Mouse (Mus musculus): ENCODE data around the gene Ppp1r3f. TPM values are rescaled to one million over a fixed set of nuclear protein-coding genes. Genes with fewer than 3 reads are reported as not detected.

The Ppp1r3f gene
- polyA plus RNA-seq, 1 experiment from 2014 or later = 1.6 TPM

- Histone ChIP-seq H3K9me3 (replicated peaks; ENCODE audit: control insufficient read depth, low read length) (no peaks in the 10 kb centered on the region), H3K9ac (ENCODE audit: low read depth, low read length) (no peak overlapping the region), H3K27me3 (ENCODE audit: control insufficient read depth, insufficient read depth, low read length) (no peaks in the 10 kb centered on the region), H3K4me1 (ENCODE audit: control insufficient read depth, insufficient read depth, low read length) (peaks cover 6% of the 10 kb centered on the region; the same call in 1 of the 2 replicates), H3K27ac (ENCODE audit: low read depth, low read length) (no peak overlapping the region), H3K4me3 (ENCODE audit: low read depth, low read length) (no peak overlapping the region), H3K4me2 (no peak overlapping the region), H3K36me3 (ENCODE audit: control insufficient read depth, insufficient read depth, low read length) (no peaks in the 10 kb centered on the region)
- no peak for ATAC-seq (replicated peaks; ENCODE audit: insufficient number of reproducible peaks, low FRiP score, low TSS enrichment)
- 57% methylated on average over 7 of the region's 7 CpGs for WGBS (ENCODE audit: insufficient replicate concordance)
These were observed 3.5 kb downstream of the Ppp1r3f start for GRCm38 (mm10) chrX:7570481-7571175.

GRCm38 (mm10) chrX:7567491-7567890 is 6.6 kb downstream of the Ppp1r3f start:
- ATAC-seq (replicated peaks; ENCODE audit: insufficient number of reproducible peaks, low FRiP score, low TSS enrichment) = no peak

GRCm38 (mm10) chrX:7566352-7566751 is 7.7 kb downstream of the Ppp1r3f start:
- no peak for ATAC-seq (replicated peaks; ENCODE audit: insufficient number of reproducible peaks, low FRiP score, low TSS enrichment)
- H3K9ac ChIP-seq (ENCODE audit: low read depth, low read length) = no peak overlapping the region
- H3K27me3 ChIP-seq (ENCODE audit: control insufficient read depth, insufficient read depth, low read length) = no peaks in the 10 kb centered on the region
- H3K9me3 ChIP-seq (replicated peaks; ENCODE audit: control insufficient read depth, low read length) = no peaks in the 10 kb centered on the region
- no peaks in the 10 kb centered on the region for H3K36me3 ChIP-seq (ENCODE audit: control insufficient read depth, insufficient read depth, low read length)
- H3K4me3 ChIP-seq (ENCODE audit: low read depth, low read length) = no peak overlapping the region
- 63% methylated on average over 6 of the region's 6 CpGs for WGBS (ENCODE audit: insufficient replicate concordance)
- no peak overlapping the region for H3K27ac ChIP-seq (ENCODE audit: low read depth, low read length)
- no peaks in the 10 kb centered on the region for H3K4me1 ChIP-seq (ENCODE audit: control insufficient read depth, insufficient read depth, low read length)
- H3K4me2 ChIP-seq = no peak overlapping the region

More at GRCm38 (mm10) chrX:7567491-7567890, 6.6 kb downstream of the Ppp1r3f start:
- WGBS (ENCODE audit: insufficient replicate concordance) = 61% methylated on average over 8 of the region's 9 CpGs
- Histone ChIP-seq H3K4me3 (ENCODE audit: low read depth, low read length) (no peak overlapping the region), H3K27ac (ENCODE audit: low read depth, low read length) (no peak overlapping the region), H3K4me1 (ENCODE audit: control insufficient read depth, insufficient read depth, low read length) (no peaks in the 10 kb centered on the region), H3K36me3 (ENCODE audit: control insufficient read depth, insufficient read depth, low read length) (no peaks in the 10 kb centered on the region), H3K27me3 (ENCODE audit: control insufficient read depth, insufficient read depth, low read length) (no peaks in the 10 kb centered on the region), H3K9me3 (replicated peaks; ENCODE audit: control insufficient read depth, low read length) (no peaks in the 10 kb centered on the region), H3K4me2 (no peak overlapping the region), H3K9ac (ENCODE audit: low read depth, low read length) (no peak overlapping the region)

DNA sequence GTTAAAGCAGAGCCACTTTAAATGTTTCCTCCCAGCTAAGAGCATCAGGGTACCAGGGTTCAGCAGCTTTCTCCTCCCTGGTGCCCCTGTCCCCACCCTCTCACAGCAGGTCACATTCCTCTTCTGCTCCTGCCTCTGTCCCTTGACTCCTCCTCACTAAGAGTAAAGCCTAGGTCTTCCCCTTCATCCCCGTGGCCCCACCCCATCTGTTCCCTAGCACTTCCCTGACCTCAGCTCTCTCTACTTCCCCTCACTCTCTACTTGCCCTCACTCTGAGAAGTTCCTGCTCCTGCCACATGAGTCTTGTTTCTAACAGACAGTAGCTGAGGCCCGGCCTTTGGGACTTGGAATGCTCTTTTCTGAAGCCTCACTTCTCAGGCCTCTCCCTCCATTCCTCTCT is 11.0 kb downstream of the Ppp1r3f start:
- Histone ChIP-seq H3K27me3 (ENCODE audit: control insufficient read depth, insufficient read depth, low read length) (no peaks in the 10 kb centered on the region), H3K9me3 (replicated peaks; ENCODE audit: control insufficient read depth, low read length) (no peaks in the 10 kb centered on the region), H3K4me1 (ENCODE audit: control insufficient read depth, insufficient read depth, low read length) (no peaks in the 10 kb centered on the region), H3K9ac (ENCODE audit: low read depth, low read length) (no peak overlapping the region), H3K4me2 (no peak overlapping the region), H3K36me3 (ENCODE audit: control insufficient read depth, insufficient read depth, low read length) (no peaks in the 10 kb centered on the region), H3K27ac (ENCODE audit: low read depth, low read length) (no peak overlapping the region), H3K4me3 (ENCODE audit: low read depth, low read length) (no peak overlapping the region)
- WGBS (ENCODE audit: insufficient replicate concordance) = 28% methylated on average over 2 of the region's 2 CpGs
- ATAC-seq (replicated peaks; ENCODE audit: insufficient number of reproducible peaks, low FRiP score, low TSS enrichment) = no peak

DNA sequence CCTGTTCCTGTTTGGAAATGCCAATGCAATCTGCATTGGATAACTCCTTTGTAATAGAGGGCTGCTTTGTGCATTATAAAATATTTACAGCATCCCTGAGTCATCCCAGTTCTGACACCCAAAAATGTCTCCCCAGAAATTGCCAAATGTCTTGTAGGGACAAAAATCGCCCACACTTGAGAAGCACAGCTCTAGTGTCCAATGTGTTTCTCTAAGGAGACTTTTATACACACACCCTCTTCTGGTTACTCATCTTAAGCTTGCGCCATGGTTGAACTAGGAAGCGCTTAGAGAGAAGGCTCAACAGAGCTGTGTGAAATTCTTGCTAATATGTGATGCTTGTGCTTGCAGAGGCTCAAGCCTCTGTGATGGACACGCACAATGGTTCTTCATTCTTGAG is 20.6 kb downstream of the Ppp1r3f start:
- no peak for ATAC-seq (replicated peaks; ENCODE audit: insufficient number of reproducible peaks, low FRiP score, low TSS enrichment)
- Histone ChIP-seq H3K27me3 (ENCODE audit: control insufficient read depth, insufficient read depth, low read length) (no peaks in the 10 kb centered on the region), H3K27ac (ENCODE audit: low read depth, low read length) (no peak overlapping the region), H3K4me3 (ENCODE audit: low read depth, low read length) (no peak overlapping the region), H3K9ac (ENCODE audit: low read depth, low read length) (no peak overlapping the region), H3K4me2 (no peak overlapping the region), H3K36me3 (ENCODE audit: control insufficient read depth, insufficient read depth, low read length) (no peaks in the 10 kb centered on the region), H3K4me1 (ENCODE audit: control insufficient read depth, insufficient read depth, low read length) (no peaks in the 10 kb centered on the region), H3K9me3 (replicated peaks; ENCODE audit: control insufficient read depth, low read length) (no peaks in the 10 kb centered on the region)
- 84% methylated on average over 4 of the region's 4 CpGs for WGBS (ENCODE audit: insufficient replicate concordance)

DNA sequence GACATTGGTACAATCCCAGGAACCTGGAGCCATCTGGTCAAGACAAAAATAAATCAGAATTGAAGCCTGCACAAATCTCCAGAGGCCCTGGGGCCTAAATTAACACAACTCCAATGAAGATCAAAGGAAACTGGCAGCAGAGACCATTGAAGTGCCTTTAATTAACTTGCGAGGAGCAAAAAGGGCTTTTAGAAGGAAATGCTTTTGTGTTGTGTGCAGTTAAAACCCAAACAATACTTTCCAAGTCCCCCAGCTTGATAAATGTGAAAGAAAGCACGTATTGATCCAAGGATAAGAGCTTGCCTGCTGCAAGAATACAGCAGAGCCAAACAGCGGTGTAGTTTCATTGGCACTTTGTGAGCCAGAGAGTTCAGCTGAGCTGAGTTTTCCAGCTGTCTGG is 49.1 kb downstream of the Ppp1r3f start:
- ATAC-seq (replicated peaks; ENCODE audit: insufficient number of reproducible peaks, low FRiP score, low TSS enrichment) = no peak
- no peaks in the 10 kb centered on the region for H3K27me3 ChIP-seq (ENCODE audit: control insufficient read depth, insufficient read depth, low read length)
- H3K4me2 ChIP-seq = no peak overlapping the region
- no peaks in the 10 kb centered on the region for H3K4me1 ChIP-seq (ENCODE audit: control insufficient read depth, insufficient read depth, low read length)
- no peaks in the 10 kb centered on the region for H3K9me3 ChIP-seq (replicated peaks; ENCODE audit: control insufficient read depth, low read length)
- no peak overlapping the region for H3K9ac ChIP-seq (ENCODE audit: low read depth, low read length)
- H3K36me3 ChIP-seq (ENCODE audit: control insufficient read depth, insufficient read depth, low read length) = no peaks in the 10 kb centered on the region
- 66% methylated on average over 3 of the region's 3 CpGs for WGBS (ENCODE audit: insufficient replicate concordance)
- no peak overlapping the region for H3K4me3 ChIP-seq (ENCODE audit: low read depth, low read length)
- H3K27ac ChIP-seq (ENCODE audit: low read depth, low read length) = no peak overlapping the region

Other genes starting within 250 kb of the Ppp1r3f start
- 0.33 and 0.48 TPM in 2 replicates for gene Usp27x, start 198.5 kb downstream of the Ppp1r3f start, polyA plus RNA-seq (2014; fragmentation: Nextera tagmentation; extraction: Ambion mirVana)
- 0.07 TPM in 1 of 2 replicates, not detected in the other for gene Foxp3, start 639 bp downstream of the Ppp1r3f start, polyA plus RNA-seq (2014; fragmentation: Nextera tagmentation; extraction: Ambion mirVana)
- gene Ccdc22, start 31.2 kb upstream of the Ppp1r3f start, polyA plus RNA-seq (2014; fragmentation: Nextera tagmentation; extraction: Ambion mirVana) = 17.4 and 18.7 TPM in 2 replicates
- not detected in 2 replicates for gene Cacna1f, start 32.8 kb upstream of the Ppp1r3f start, polyA plus RNA-seq (2014; fragmentation: Nextera tagmentation; extraction: Ambion mirVana)
- 0.74 and 1.6 TPM in 2 replicates for gene Syp, start 64.2 kb upstream of the Ppp1r3f start, polyA plus RNA-seq (2014; fragmentation: Nextera tagmentation; extraction: Ambion mirVana)
- 4.4 and 5.2 TPM in 2 replicates for gene Prickle3, start 83.0 kb upstream of the Ppp1r3f start, polyA plus RNA-seq (2014; fragmentation: Nextera tagmentation; extraction: Ambion mirVana)
- gene Plp2, start 97.1 kb upstream of the Ppp1r3f start, polyA plus RNA-seq (2014; fragmentation: Nextera tagmentation; extraction: Ambion mirVana) = 171 and 181 TPM in 2 replicates
- not detected in 2 replicates for gene Magix, start 107.0 kb upstream of the Ppp1r3f start, polyA plus RNA-seq (2014; fragmentation: Nextera tagmentation; extraction: Ambion mirVana)
- gene Gpkow, start 122.8 kb upstream of the Ppp1r3f start, polyA plus RNA-seq (2014; fragmentation: Nextera tagmentation; extraction: Ambion mirVana) = 31.2 and 35.7 TPM in 2 replicates
- gene Wdr45, start 140.1 kb upstream of the Ppp1r3f start, polyA plus RNA-seq (2014; fragmentation: Nextera tagmentation; extraction: Ambion mirVana) = 16.0 and 16.2 TPM in 2 replicates
- 0.34 TPM in 1 of 2 replicates, not detected in the other for gene Gm45208, start 148.0 kb upstream of the Ppp1r3f start, polyA plus RNA-seq (2014; fragmentation: Nextera tagmentation; extraction: Ambion mirVana)
- 52.3 and 55.9 TPM in 2 replicates for gene Praf2, start 154.2 kb upstream of the Ppp1r3f start, polyA plus RNA-seq (2014; fragmentation: Nextera tagmentation; extraction: Ambion mirVana)
- gene Ccdc120, start 176.6 kb upstream of the Ppp1r3f start, polyA plus RNA-seq (2014; fragmentation: Nextera tagmentation; extraction: Ambion mirVana) = 5.2 and 8.5 TPM in 2 replicates
- 12.1 and 15.0 TPM in 2 replicates for gene Tfe3, start 188.3 kb upstream of the Ppp1r3f start, polyA plus RNA-seq (2014; fragmentation: Nextera tagmentation; extraction: Ambion mirVana)
- 26.5 and 26.8 TPM in 2 replicates for gene Gripap1, start 215.5 kb upstream of the Ppp1r3f start, polyA plus RNA-seq (2014; fragmentation: Nextera tagmentation; extraction: Ambion mirVana)
- 1.6 TPM in 2 replicates for gene Kcnd1, start 248.0 kb upstream of the Ppp1r3f start, polyA plus RNA-seq (2014; fragmentation: Nextera tagmentation; extraction: Ambion mirVana)